Mouse (Mus musculus): ENCODE data around the gene Myl9.
A peak's percentile ranks its signal among the peaks of the same experiment; 100 is the strongest.

Myl9 gene

GRCm38 (mm10) chr2:156779036-156779435, 3.8 kb downstream of the Myl9 start:
- TF ChIP-seq NANOG (IDR thresholded peaks at IDR 0.05; ENCODE audit: borderline replicate concordance, low read length) (no peak), POU5F1 (IDR thresholded peaks at IDR 0.05; ENCODE audit: borderline replicate concordance, low read length) (no peak), CTCF (conservative IDR thresholded peaks at IDR 0.05; ENCODE audit: low read length) (no peak)
- H3K9me3 ChIP-seq (ENCODE audit: low read length): no peaks in the 10 kb centered on the region
- H3K4me1 ChIP-seq (replicated peaks; ENCODE audit: low read depth, low read length): peaks cover 76% of the 10 kb centered on the region
- no peaks in the 10 kb centered on the region for H3K36me3 ChIP-seq (ENCODE audit: insufficient read depth, low read length)
- peaks cover 36% of the 10 kb centered on the region for H3K27me3 ChIP-seq (ENCODE audit: insufficient read depth, low read length)
- H3K4me3 ChIP-seq (replicated peaks; ENCODE audit: low read length): no peak overlapping the region

- Histone ChIP-seq H3K27me3 (ENCODE audit: insufficient read depth, low read length) (peaks cover 32% of the 10 kb centered on the region), H3K4me3 (replicated peaks; ENCODE audit: low read length) (no peak overlapping the region), H3K36me3 (ENCODE audit: insufficient read depth, low read length) (no peaks in the 10 kb centered on the region), H3K9me3 (ENCODE audit: low read length) (no peaks in the 10 kb centered on the region), H3K4me1 (replicated peaks; ENCODE audit: low read depth, low read length) (peaks cover 72% of the 10 kb centered on the region)
- TF ChIP-seq CTCF (conservative IDR thresholded peaks at IDR 0.05; ENCODE audit: low read length): no peak
- no peak for TF ChIP-seq NANOG (IDR thresholded peaks at IDR 0.05; ENCODE audit: borderline replicate concordance, low read length)
- no peak for TF ChIP-seq POU5F1 (IDR thresholded peaks at IDR 0.05; ENCODE audit: borderline replicate concordance, low read length)
These were observed 4.3 kb downstream of the Myl9 start for GRCm38 (mm10) chr2:156779488-156779887.

- H3K4me3 ChIP-seq (replicated peaks; ENCODE audit: low read length): 0 out of 2 replicates have a peak overlapping the region, but pooled peaks have one; percentile 26
- H3K4me1 ChIP-seq (replicated peaks; ENCODE audit: low read depth, low read length): peaks cover 66% of the 10 kb centered on the region
- peaks cover 5% of the 10 kb centered on the region for H3K9me3 ChIP-seq (ENCODE audit: low read length)
- peaks cover 29% of the 10 kb centered on the region for H3K27me3 ChIP-seq (ENCODE audit: insufficient read depth, low read length)
- no peaks in the 10 kb centered on the region for H3K36me3 ChIP-seq (ENCODE audit: insufficient read depth, low read length)
- TF ChIP-seq CTCF (conservative IDR thresholded peaks at IDR 0.05; ENCODE audit: low read length) (no peak), POU5F1 (IDR thresholded peaks at IDR 0.05; ENCODE audit: borderline replicate concordance, low read length) (no peak), NANOG (IDR thresholded peaks at IDR 0.05; ENCODE audit: borderline replicate concordance, low read length) (no peak)
These were observed 4.9 kb downstream of the Myl9 start for GRCm38 (mm10) chr2:156780129-156780528.

- Histone ChIP-seq H3K4me3 (replicated peaks; ENCODE audit: low read length) (peak overlapping the region; percentile 50), H3K27me3 (ENCODE audit: insufficient read depth, low read length) (peaks cover 22% of the 10 kb centered on the region), H3K36me3 (ENCODE audit: insufficient read depth, low read length) (no peaks in the 10 kb centered on the region), H3K4me1 (replicated peaks; ENCODE audit: low read depth, low read length) (peaks cover 59% of the 10 kb centered on the region), H3K9me3 (ENCODE audit: low read length) (peaks cover 11% of the 10 kb centered on the region)
- TF ChIP-seq POU5F1 (IDR thresholded peaks at IDR 0.05; ENCODE audit: borderline replicate concordance, low read length) (no peak), NANOG (IDR thresholded peaks at IDR 0.05; ENCODE audit: borderline replicate concordance, low read length) (no peak), CTCF (conservative IDR thresholded peaks at IDR 0.05; ENCODE audit: low read length) (no peak)
These were observed 5.5 kb downstream of the Myl9 start for GRCm38 (mm10) chr2:156780752-156781151.

GRCm38 (mm10) chr2:156781281-156781680, 6.1 kb downstream of the Myl9 start:
- H3K9me3 ChIP-seq (ENCODE audit: low read length): peaks cover 16% of the 10 kb centered on the region
- peaks cover 55% of the 10 kb centered on the region for H3K4me1 ChIP-seq (replicated peaks; ENCODE audit: low read depth, low read length)
- H3K36me3 ChIP-seq (ENCODE audit: insufficient read depth, low read length): no peaks in the 10 kb centered on the region
- peak overlapping the region; percentile 50 for H3K4me3 ChIP-seq (replicated peaks; ENCODE audit: low read length)
- peaks cover 17% of the 10 kb centered on the region for H3K27me3 ChIP-seq (ENCODE audit: insufficient read depth, low read length)
- no peak for TF ChIP-seq NANOG (IDR thresholded peaks at IDR 0.05; ENCODE audit: borderline replicate concordance, low read length)
- no peak for TF ChIP-seq POU5F1 (IDR thresholded peaks at IDR 0.05; ENCODE audit: borderline replicate concordance, low read length)
- no peak for TF ChIP-seq CTCF (conservative IDR thresholded peaks at IDR 0.05; ENCODE audit: low read length)

- H3K27me3 ChIP-seq (ENCODE audit: insufficient read depth, low read length): peaks cover 14% of the 10 kb centered on the region
- H3K9me3 ChIP-seq (ENCODE audit: low read length): peaks cover 23% of the 10 kb centered on the region
- H3K4me3 ChIP-seq (replicated peaks; ENCODE audit: low read length): peak overlapping the region; percentile 50; the same call in 1 of the 2 replicates
- peak; percentile 19 for TF ChIP-seq CTCF (conservative IDR thresholded peaks at IDR 0.05; ENCODE audit: low read length)
- TF ChIP-seq POU5F1 (IDR thresholded peaks at IDR 0.05; ENCODE audit: borderline replicate concordance, low read length): no peak
- no peak for TF ChIP-seq NANOG (IDR thresholded peaks at IDR 0.05; ENCODE audit: borderline replicate concordance, low read length)
- H3K4me1 ChIP-seq (replicated peaks; ENCODE audit: low read depth, low read length): peaks cover 53% of the 10 kb centered on the region
- H3K36me3 ChIP-seq (ENCODE audit: insufficient read depth, low read length): no peaks in the 10 kb centered on the region
These were observed 6.7 kb downstream of the Myl9 start for GRCm38 (mm10) chr2:156781836-156782480.

GRCm38 (mm10) chr2:156782481-156783348, 7.5 kb downstream of the Myl9 start:
- Histone ChIP-seq H3K9me3 (ENCODE audit: low read length) (peaks cover 28% of the 10 kb centered on the region), H3K4me1 (replicated peaks; ENCODE audit: low read depth, low read length) (peaks cover 53% of the 10 kb centered on the region), H3K27me3 (ENCODE audit: insufficient read depth, low read length) (peaks cover 11% of the 10 kb centered on the region; the same call in 1 of the 2 replicates), H3K4me3 (replicated peaks; ENCODE audit: low read length) (no peak overlapping the region), H3K36me3 (ENCODE audit: insufficient read depth, low read length) (no peaks in the 10 kb centered on the region)
- no peak for TF ChIP-seq CTCF (conservative IDR thresholded peaks at IDR 0.05; ENCODE audit: low read length)

- peaks cover 50% of the 10 kb centered on the region for H3K4me1 ChIP-seq (replicated peaks; ENCODE audit: low read depth, low read length)
- H3K4me3 ChIP-seq (replicated peaks; ENCODE audit: low read length): no peak overlapping the region
- H3K27me3 ChIP-seq (ENCODE audit: insufficient read depth, low read length): peaks cover 9% of the 10 kb centered on the region; the same call in 1 of the 2 replicates
- peaks cover 28% of the 10 kb centered on the region for H3K9me3 ChIP-seq (ENCODE audit: low read length)
- no peak for TF ChIP-seq POU5F1 (IDR thresholded peaks at IDR 0.05; ENCODE audit: borderline replicate concordance, low read length)
- TF ChIP-seq NANOG (IDR thresholded peaks at IDR 0.05; ENCODE audit: borderline replicate concordance, low read length): no peak
- TF ChIP-seq CTCF (conservative IDR thresholded peaks at IDR 0.05; ENCODE audit: low read length): no peak
- no peaks in the 10 kb centered on the region for H3K36me3 ChIP-seq (ENCODE audit: insufficient read depth, low read length)
These were observed 8.1 kb downstream of the Myl9 start for GRCm38 (mm10) chr2:156783349-156783728.
